Mouse (Mus musculus) cerebellum, adult (tissue): ENCODE measurements around the gene Macf1.
"Not testable (repeated sequence)": the region's sequence is repeated elsewhere in the genome, so short reads cannot be mapped to it uniquely, and the experiment has no call there.

Experiments used
- ATAC-seq: cut with Nextera tagmentation; 2 replicates; pipeline ENCODE4 v1.9.2; 2017; ENCODE audit warnings: mild to moderate bottlenecking, moderate library complexity, mixed read lengths; ENCODE audit not compliant: insufficient number of reproducible peaks, low FRiP score, low TSS enrichment

Macf1 gene

DNA sequence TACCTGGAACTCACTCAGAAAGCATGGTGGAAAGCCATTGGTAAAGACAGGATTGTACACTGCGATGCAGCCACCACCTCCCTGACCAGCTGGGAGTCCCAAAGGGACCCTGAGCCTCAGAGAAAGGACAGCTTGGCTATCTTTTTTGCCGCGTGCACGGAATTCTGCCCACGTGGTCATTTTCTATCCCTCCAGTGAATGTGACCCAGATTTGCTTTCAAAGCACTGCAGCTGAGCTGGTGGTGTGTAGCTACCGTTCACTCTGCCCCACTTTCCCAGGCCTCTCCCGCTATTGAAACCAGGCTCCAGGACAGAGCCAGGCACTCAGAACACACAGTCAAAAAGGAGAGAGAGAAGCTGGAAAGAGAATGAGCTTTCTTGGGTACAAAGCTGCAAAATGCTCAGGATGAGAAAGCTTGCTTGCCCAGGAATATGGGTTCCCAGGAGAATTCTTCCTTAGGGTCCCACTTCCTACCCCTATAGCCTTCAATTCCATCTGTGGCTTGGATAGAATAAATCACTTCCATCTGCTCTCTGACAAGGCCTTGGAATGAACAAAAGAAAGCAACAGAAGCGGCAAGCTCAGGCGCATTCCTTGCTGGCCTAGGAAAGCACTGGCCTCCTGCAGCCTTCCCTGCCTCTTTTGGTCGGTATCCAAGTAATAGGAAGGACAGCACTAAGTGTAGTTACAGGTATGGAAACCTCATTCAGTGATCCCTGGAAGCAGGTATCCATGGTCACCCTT is 6.9 kb downstream of the Macf1 start:
- ATAC-seq, result peak; percentile 72

GRCm38 (mm10) chr4:123670598-123670997 is 13.6 kb downstream of the Macf1 start:
- 0 out of 2 replicates have a peak, but pooled peaks have one; percentile 31 for ATAC-seq

DNA sequence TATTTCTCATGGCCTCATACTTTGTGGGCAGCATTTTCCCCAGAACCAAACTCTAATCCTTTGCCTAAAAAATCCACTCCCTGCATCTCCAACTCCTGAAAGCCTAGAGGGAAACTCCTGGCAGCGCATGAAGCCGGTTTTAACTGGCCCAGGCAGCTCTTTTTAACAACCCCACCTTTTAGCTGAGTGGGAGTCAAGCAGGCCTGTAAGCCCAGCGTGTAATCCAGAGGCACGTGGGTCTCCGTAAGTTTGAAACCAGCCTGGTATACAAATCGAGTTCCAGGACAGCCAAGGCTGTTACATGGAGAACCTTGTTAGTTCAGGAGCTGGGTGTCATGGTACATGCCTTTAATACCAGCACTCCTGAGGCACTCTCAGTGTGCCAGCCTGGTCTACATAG is 14.5 kb downstream of the Macf1 start:
- no peak for ATAC-seq

- no peak for ATAC-seq
Measured at GRCm38 (mm10) chr4:123667260-123667867, 16.8 kb downstream of the Macf1 start.

DNA sequence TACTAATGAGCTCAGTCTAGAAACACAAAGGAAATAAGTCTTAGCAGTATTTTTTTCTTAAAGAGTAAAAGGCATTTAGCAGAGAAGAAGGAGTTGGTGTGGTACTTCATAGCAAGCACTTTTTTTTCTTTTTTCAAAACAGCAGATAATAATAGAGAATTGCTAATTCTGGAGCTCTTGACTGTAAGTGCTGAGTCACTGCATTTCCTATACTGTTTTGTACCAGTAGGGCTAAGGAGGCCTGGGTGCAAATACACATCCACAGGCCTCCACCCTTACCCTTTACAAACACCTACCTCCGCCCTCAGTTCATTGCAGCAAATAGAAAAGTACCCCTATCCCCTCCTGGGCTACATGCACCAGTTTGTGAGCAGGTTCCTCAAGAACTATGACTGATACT is 17.6 kb downstream of the Macf1 start:
- ATAC-seq, result no peak

GRCm38 (mm10) chr4:123665681-123666278 is 18.4 kb downstream of the Macf1 start:
- no peak for ATAC-seq

GRCm38 (mm10) chr4:123664951-123665661 is 19.1 kb downstream of the Macf1 start:
- ATAC-seq, result peak; percentile 27; the same call in 1 of the 2 replicates

- ATAC-seq, result peak; percentile 88
Measured at GRCm38 (mm10) chr4:123664021-123664950, 19.9 kb downstream of the Macf1 start.

GRCm38 (mm10) chr4:123663688-123663965 is 20.5 kb downstream of the Macf1 start:
- ATAC-seq, result no peak

DNA sequence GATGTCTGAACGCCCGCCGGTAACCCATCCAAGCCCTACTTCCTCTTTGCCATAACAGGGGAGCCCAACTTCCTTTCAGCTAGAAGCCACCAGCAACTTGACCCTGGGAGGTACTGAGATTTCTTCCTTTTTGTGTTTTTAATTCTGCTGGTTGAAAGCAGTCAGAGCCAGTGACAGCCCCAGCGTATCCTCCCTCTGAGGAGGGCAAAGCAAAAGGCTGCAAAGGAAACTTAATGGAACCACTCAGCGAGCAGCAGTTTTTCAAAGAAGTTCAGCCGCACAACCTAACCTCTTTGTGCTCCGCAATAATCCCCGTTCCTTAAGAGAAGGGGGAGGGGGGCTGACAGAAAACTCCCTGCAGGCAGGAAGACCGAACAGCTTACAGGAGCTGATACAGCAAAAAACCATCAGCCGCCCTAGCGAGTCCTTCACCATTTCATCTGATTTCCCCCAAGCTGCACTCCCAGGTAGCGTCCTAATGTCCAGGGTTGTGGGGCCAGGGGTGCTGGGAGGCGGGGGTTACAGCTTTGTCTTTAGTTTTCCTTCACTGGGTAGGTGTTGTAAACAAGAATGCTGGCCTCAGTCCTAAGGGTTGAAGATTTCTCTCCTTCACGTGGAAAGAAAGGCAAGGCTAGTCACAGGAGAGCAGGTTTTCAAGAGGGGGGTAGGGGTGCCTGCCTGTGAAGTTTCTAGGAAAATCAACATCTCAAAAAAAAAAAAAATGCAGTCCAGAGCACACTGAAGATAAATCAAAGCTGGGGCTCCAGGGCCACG is 21.1 kb downstream of the Macf1 start:
- no peak for ATAC-seq

GRCm38 (mm10) chr4:123658175-123658574 is 26.0 kb downstream of the Macf1 start:
- ATAC-seq, result no peak

GRCm38 (mm10) chr4:123655245-123655644 is 28.9 kb downstream of the Macf1 start:
- no peak for ATAC-seq

DNA sequence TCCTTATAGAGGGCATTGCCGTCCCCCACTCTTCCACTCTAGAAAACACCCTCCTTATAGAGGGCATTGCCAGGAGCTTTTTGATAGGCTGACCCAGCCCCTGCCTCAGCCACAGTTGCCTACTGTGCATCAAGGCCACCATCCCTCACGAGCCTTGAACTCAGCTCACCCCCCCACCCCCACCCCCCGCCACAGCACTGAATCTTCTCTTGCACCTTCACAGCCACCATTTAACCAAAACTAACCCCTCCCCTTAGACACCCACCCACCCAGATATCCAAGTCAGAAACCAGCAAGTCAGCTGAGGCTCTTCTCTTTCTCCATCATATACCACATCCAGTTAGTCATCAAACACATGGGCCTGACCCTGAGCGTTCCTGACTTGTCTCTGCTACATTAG is 29.6 kb downstream of the Macf1 start:
- no peak for ATAC-seq

- ATAC-seq, result not testable (repeated sequence)
Measured at GRCm38 (mm10) chr4:123653446-123653845, 30.7 kb downstream of the Macf1 start.

GRCm38 (mm10) chr4:123652130-123652529 is 32.0 kb downstream of the Macf1 start:
- ATAC-seq, result no peak

DNA sequence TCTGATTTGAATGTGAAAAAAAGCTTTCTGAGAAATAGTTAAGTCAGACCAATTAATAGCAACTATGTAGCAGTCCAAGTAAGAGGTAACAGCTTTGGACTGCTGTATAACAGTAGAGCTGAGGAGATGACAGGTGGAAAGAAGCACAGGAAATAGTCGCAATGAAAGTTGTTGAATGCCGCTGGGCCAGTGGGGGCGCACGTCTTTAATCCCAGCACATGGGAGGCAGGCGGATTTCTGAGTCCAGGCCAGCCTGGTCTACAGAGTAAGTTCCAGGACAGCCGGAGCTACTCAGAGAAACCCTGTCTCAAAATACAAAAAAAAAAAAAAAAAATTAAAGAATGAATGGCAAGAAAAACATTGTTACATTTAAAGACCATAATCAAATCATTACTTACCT is 35.0 kb downstream of the Macf1 start:
- ATAC-seq, result no peak

DNA sequence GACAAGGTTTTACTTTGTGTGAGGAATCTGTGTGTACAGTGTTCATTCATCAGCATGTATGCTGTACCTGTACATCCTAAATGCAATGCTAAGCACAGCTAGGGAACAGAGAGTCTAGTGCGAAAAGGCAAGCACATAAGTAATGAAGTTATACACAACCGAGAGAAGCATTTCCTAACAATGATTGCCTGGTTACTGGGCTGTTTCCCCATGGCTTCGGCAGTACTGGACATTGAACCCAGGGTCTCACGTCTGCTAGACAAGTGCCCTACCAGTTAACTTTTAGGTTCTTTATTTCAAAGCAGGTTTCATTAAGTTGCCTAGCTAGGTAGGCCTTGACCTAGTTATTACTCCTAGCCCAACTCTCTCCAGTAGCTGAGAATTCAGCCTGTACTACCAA is 36.5 kb downstream of the Macf1 start:
- ATAC-seq, result no peak

DNA sequence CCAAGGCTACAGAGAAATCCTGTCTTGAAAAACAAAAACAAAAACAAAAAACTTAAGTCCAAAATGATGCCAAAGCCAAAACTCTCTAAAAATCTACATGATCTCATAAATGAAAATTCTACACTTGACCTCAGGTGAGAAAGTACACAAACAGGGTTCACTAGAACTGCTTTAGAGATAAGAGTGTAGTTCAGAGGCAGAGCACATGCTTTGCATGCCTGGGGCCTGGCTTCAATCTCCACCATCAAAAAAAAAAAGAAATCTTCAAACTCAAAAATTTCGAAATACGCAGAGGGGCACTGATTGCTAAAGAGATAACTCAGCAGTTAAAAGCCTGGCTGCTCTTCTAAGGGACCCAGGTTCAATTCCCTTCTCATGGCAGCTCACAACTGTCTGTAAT is 37.1 kb downstream of the Macf1 start:
- ATAC-seq, result no peak

- no peak for ATAC-seq
Measured at GRCm38 (mm10) chr4:123645246-123645845, 38.8 kb downstream of the Macf1 start.
